Mouse (Mus musculus) ES-E14 (cell line): Measurements from ENCODE around the gene Gm17332. TPM values are rescaled to one million over a fixed set of nuclear protein-coding genes. Genes with fewer than 3 reads are reported as not detected.

Experiments
- DNase-seq: peaks from one replicate; pipeline ENCODE4 v3.0.0-alpha.2; 2013; ENCODE audit warnings: low read depth, low spot score
- H3K27ac ChIP-seq: 2 replicates; pipeline ENCODE4 v1.5.1; 2012; ENCODE audit warnings: low read depth, mild to moderate bottlenecking, low read length, moderate library complexity, mixed read lengths; ENCODE audit not compliant: poor library complexity, insufficient read depth, severe bottlenecking
- H3K36me3 ChIP-seq: 2 replicates; pipeline ENCODE4 v1.6.1; 2012; ENCODE audit warnings: mild to moderate bottlenecking, low read length, moderate library complexity, mixed read lengths; ENCODE audit not compliant: control insufficient read depth, poor library complexity, insufficient read depth, severe bottlenecking
- H3K4me1 ChIP-seq, 2 experiments: fragments of 150-350 bp in 1 of 2; sonication (generic) in 1 of 2; 2 replicates each; pipeline ENCODE4 v1.6.1; 2012; ENCODE audit warnings: low read length in 2 of 2, mild to moderate bottlenecking in 1 of 2, mixed read lengths in 1 of 2; ENCODE audit not compliant: control insufficient read depth in 2 of 2, insufficient read depth in 2 of 2, poor library complexity in 1 of 2
- H3K4me3 ChIP-seq, 2 experiments: fragments of 150-350 bp in 1 of 2; sonication (generic) in 1 of 2; 2 replicates each; pipeline ENCODE4 v1.5.1; 2012; ENCODE audit warnings: low read length in 2 of 2, low read depth in 1 of 2, mild to moderate bottlenecking in 1 of 2, mixed read lengths in 1 of 2; ENCODE audit not compliant: insufficient read depth in 1 of 2, poor library complexity in 1 of 2, severe bottlenecking in 1 of 2
- H3K9ac ChIP-seq: 2 replicates; pipeline ENCODE4 v1.6.1; 2012; ENCODE audit warnings: low read depth, mild to moderate bottlenecking, low read length, mixed read lengths; ENCODE audit not compliant: poor library complexity, insufficient read depth, severe bottlenecking
- H3K9me3 ChIP-seq: fragments of 150-350 bp; sonication (generic); 2 replicates; pipeline ENCODE4 v1.6.1; 2012; ENCODE audit warnings: low read depth, mild to moderate bottlenecking, low read length; ENCODE audit not compliant: control insufficient read depth, insufficient read depth
- CHD2 ChIP-seq: IDR thresholded peaks from 2 replicates; pipeline ENCODE4 v1.6.1; 2014; ENCODE audit warnings: mild to moderate bottlenecking, low read depth, low read length, inconsistent platforms
- HCFC1 ChIP-seq: IDR thresholded peaks from 2 replicates; pipeline ENCODE4 v1.6.1; 2012; ENCODE audit warnings: low read length, inconsistent platforms, borderline replicate concordance; ENCODE audit not compliant: insufficient read depth
- MAFK ChIP-seq: IDR thresholded peaks from 2 replicates; pipeline ENCODE4 v1.6.1; 2014; ENCODE audit warnings: mild to moderate bottlenecking, low read depth, low read length, inconsistent platforms; ENCODE audit not compliant: insufficient read depth
- ZC3H11A ChIP-seq: IDR thresholded peaks from 2 replicates; pipeline ENCODE4 v1.6.1; 2012; ENCODE audit warnings: low read depth, mild to moderate bottlenecking, inconsistent platforms, low read length, borderline replicate concordance
- ZNF384 ChIP-seq: IDR thresholded peaks from 2 replicates; pipeline ENCODE4 v1.6.1; 2012; ENCODE audit warnings: low read depth, low read length, inconsistent platforms
- in situ Hi-C, 2 experiments: fragments of 600-800 bp; cut with MboI; formaldehyde crosslinking; loops; one replicate each; pipeline ENCODE4 v1.15.1; 2025; ENCODE audit warnings: low sequenced_read_pairs in 2 of 2, inconsistent platforms in 1 of 2; ENCODE audit not compliant: unreplicated experiment in 2 of 2
- total RNA-seq: library from RNA; depleted of rRNA; stranded (reverse); fragments of 300-350 nt; gene quantifications from 2 replicates; pipeline ENCODE4 v1.2.3, GENCODE M21; 2012; rRNA removed

Gene Gm17332
- total RNA-seq, result not detected in 2 replicates

GRCm38 (mm10) chr11:31182362-31182761, at the start of gene Gm17332:
Gene Gm17332, minus strand, starts transcription at chr11:31182462.
- TF ChIP-seq HCFC1 (no peak), CHD2 (no peak), ZNF384 (no peak), ZC3H11A (no peak), MAFK (no peak)
- Histone ChIP-seq H3K9me3 (no peaks in the 10 kb centered on the region), H3K4me1 (no peaks in the 10 kb centered on the region), H3K27ac (no peak within 1 kb of the TSS), H3K4me3 (no peak within 1 kb of the TSS), H3K9ac (no peak within 1 kb of the TSS), H3K36me3 (no peaks in the 10 kb centered on the region)
- in situ Hi-C loops, result no loop called here
- DNase-seq, result no peak

- Histone ChIP-seq H3K36me3 (no peaks in the 10 kb centered on the region), H3K9ac (no peak overlapping the region), H3K9me3 (no peaks in the 10 kb centered on the region), H3K4me1 (no peaks in the 10 kb centered on the region), H3K4me3 (no peak overlapping the region), H3K27ac (no peak overlapping the region)
- in situ Hi-C loops, result no loop called here
- no peak for DNase-seq
- no peak for TF ChIP-seq ZC3H11A
Observed at GRCm38 (mm10) chr11:31229966-31230365, 47.7 kb upstream of the Gm17332 start.

GRCm38 (mm10) chr11:31225359-31225758, 43.1 kb upstream of the Gm17332 start:
- no peaks in the 10 kb centered on the region for H3K36me3 ChIP-seq
- H3K4me3 ChIP-seq, result no peak overlapping the region
- in situ Hi-C loops, result no loop called here
- no peak overlapping the region for H3K27ac ChIP-seq
- no peak for TF ChIP-seq HCFC1
- TF ChIP-seq ZNF384, result no peak
- no peak for TF ChIP-seq ZC3H11A
- no peak for TF ChIP-seq CHD2
- no peak for TF ChIP-seq MAFK
- H3K9ac ChIP-seq, result no peak overlapping the region
- DNase-seq, result no peak
- no peaks in the 10 kb centered on the region for H3K9me3 ChIP-seq
- H3K4me1 ChIP-seq, result no peaks in the 10 kb centered on the region

- Histone ChIP-seq H3K36me3 (no peaks in the 10 kb centered on the region), H3K4me3 (no peak overlapping the region), H3K9me3 (0 out of 2 replicates have a peak, but pooled peaks cover 2% of the 10 kb centered on the region), H3K4me1 (no peaks in the 10 kb centered on the region), H3K27ac (no peak overlapping the region), H3K9ac (no peak overlapping the region)
- TF ChIP-seq ZC3H11A (no peak), MAFK (no peak), CHD2 (no peak), ZNF384 (no peak), HCFC1 (no peak)
- in situ Hi-C loops, result no loop called here
- DNase-seq, result no peak
Observed at GRCm38 (mm10) chr11:31218009-31218408, 35.7 kb upstream of the Gm17332 start.
